Mouse (Mus musculus): ENCODE results near the gene Zfp263.
A peak's percentile ranks its signal among the peaks of the same experiment; 100 is the strongest.

The Zfp263 gene

GRCm38 (mm10) chr16:3743503-3744185 is at the start of gene Zfp263:
TSS of gene Zfp263 (plus strand) at chr16:3744093.
- DNase-seq (ENCODE audit: low read depth, low spot score), result peak; percentile 98

- DNase-seq (ENCODE audit: low read depth, low spot score), result no peak
Measured at GRCm38 (mm10) chr16:3699281-3699680, 44.6 kb upstream of the Zfp263 start.

GRCm38 (mm10) chr16:3700893-3701292 is 43.0 kb upstream of the Zfp263 start:
- no peak for DNase-seq (ENCODE audit: low read depth, low spot score)

GRCm38 (mm10) chr16:3706680-3707079 is 37.2 kb upstream of the Zfp263 start:
- DNase-seq (ENCODE audit: low read depth, low spot score), result no peak

- no peak for DNase-seq (ENCODE audit: low read depth, low spot score)
Measured at GRCm38 (mm10) chr16:3714731-3715130, 29.2 kb upstream of the Zfp263 start.

GRCm38 (mm10) chr16:3717980-3718379 is 25.9 kb upstream of the Zfp263 start, which contains the start of gene Mefv:
TSS of gene Mefv (minus strand) at chr16:3718097.
- DNase-seq (ENCODE audit: low read depth, low spot score), result no peak

GRCm38 (mm10) chr16:3723231-3723630 is 20.7 kb upstream of the Zfp263 start:
- no peak for DNase-seq (ENCODE audit: low read depth, low spot score)

- DNase-seq (ENCODE audit: low read depth, low spot score), result no peak
Measured at GRCm38 (mm10) chr16:3727980-3728720, 15.7 kb upstream of the Zfp263 start.

GRCm38 (mm10) chr16:3732612-3733011 is 11.3 kb upstream of the Zfp263 start:
- no peak for DNase-seq (ENCODE audit: low read depth, low spot score)

- DNase-seq (ENCODE audit: low read depth, low spot score), result no peak
Measured at GRCm38 (mm10) chr16:3733198-3733732, 10.6 kb upstream of the Zfp263 start.

GRCm38 (mm10) chr16:3742466-3742865 is 1.4 kb upstream of the Zfp263 start:
- DNase-seq (ENCODE audit: low read depth, low spot score), result no peak

GRCm38 (mm10) chr16:3744186-3744700 is 350 bp downstream of the Zfp263 start:
- DNase-seq (ENCODE audit: low read depth, low spot score), result no peak

- DNase-seq (ENCODE audit: low read depth, low spot score), result no peak
Measured at GRCm38 (mm10) chr16:3745656-3746055, 1.8 kb downstream of the Zfp263 start.

- DNase-seq (ENCODE audit: low read depth, low spot score), result no peak
Measured at GRCm38 (mm10) chr16:3748976-3749375, 5.1 kb downstream of the Zfp263 start.

- DNase-seq (ENCODE audit: low read depth, low spot score), result no peak
Measured at GRCm38 (mm10) chr16:3771603-3772002, 27.7 kb downstream of the Zfp263 start.

GRCm38 (mm10) chr16:3776365-3776764 is 32.5 kb downstream of the Zfp263 start:
- no peak for DNase-seq (ENCODE audit: low read depth, low spot score)

GRCm38 (mm10) chr16:3777986-3778385 is 34.1 kb downstream of the Zfp263 start:
- no peak for DNase-seq (ENCODE audit: low read depth, low spot score)

- no peak for DNase-seq (ENCODE audit: low read depth, low spot score)
Measured at GRCm38 (mm10) chr16:3781237-3781636, 37.3 kb downstream of the Zfp263 start.

- no peak for DNase-seq (ENCODE audit: low read depth, low spot score)
Measured at GRCm38 (mm10) chr16:3788394-3788793, 44.5 kb downstream of the Zfp263 start.
